ENCODE assay signal across 8 mouse cellular contexts in genomic region chr8:9348523-9349135, GRCm38 (mm10).
DNase-seq lines count a peak whose midpoint lies in the region; ATAC-seq and TF ChIP-seq lines count a peak whose summit lies in the region.

No protein-coding gene starts in this region.

- no peaks in the 10 kb centered on the region for H3K4me1 ChIP-seq in testis, adult 2 months (ENCODE audit: control insufficient read depth, insufficient read depth, low read length)
- no peaks in the 10 kb centered on the region for H3K4me1 ChIP-seq in cortical plate, adult 2 months (ENCODE audit: control insufficient read depth, insufficient read depth, low read length)
- no peaks in the 10 kb centered on the region for H3K4me1 ChIP-seq in kidney, postnatal 0 days (replicated peaks; ENCODE audit: insufficient read depth, low read length)
- peaks cover 14% of the 10 kb centered on the region for H3K4me1 ChIP-seq in midbrain, embryonic 13.5 days (replicated peaks)

- peak; percentile 43 for DNase-seq in gastrocnemius, postnatal 10 days
- no peak for DNase-seq in gastrocnemius, postnatal 25 days
- no peak for DNase-seq in testis, postnatal 14 days (ENCODE audit: low spot score)
- peak; percentile 64 for DNase-seq in kidney, postnatal 0 days (ENCODE audit: low spot score)
- no peak for DNase-seq in natural killer cell, adult 2 months (ENCODE audit: low spot score in 2 of 2)

- no peak for TF ChIP-seq POLR2A in testis, adult 2 months (IDR thresholded peaks at IDR 0.05; ENCODE audit: control insufficient read depth, low read depth, low read length)
- no peak for TF ChIP-seq POLR2A in cortical plate, adult 2 months (IDR thresholded peaks at IDR 0.05; ENCODE audit: extremely low read depth, insufficient read depth, low read length)

- H3K36me3 ChIP-seq in testis, adult 2 months (ENCODE audit: control insufficient read depth, insufficient read depth, low read length): no peaks in the 10 kb centered on the region
- H3K36me3 ChIP-seq in kidney, postnatal 0 days (ENCODE audit: insufficient read depth, low read length): no peaks in the 10 kb centered on the region
- no peaks in the 10 kb centered on the region for H3K36me3 ChIP-seq in midbrain, embryonic 13.5 days

- WGBS in kidney, postnatal 0 days: 51% methylated on average over 7 of the region's 7 CpGs
- WGBS in midbrain, embryonic 13.5 days: 54% methylated on average over 7 of the region's 7 CpGs

- no peak for ATAC-seq in kidney, postnatal 0 days (replicated peaks; ENCODE audit: low FRiP score, low read depth)
- peak; percentile 62 for ATAC-seq in midbrain, embryonic 13.5 days

- no peak overlapping the region for H3K4me2 ChIP-seq in kidney, postnatal 0 days (ENCODE audit: low read length)
- H3K4me2 ChIP-seq in midbrain, embryonic 13.5 days (replicated peaks): no peak overlapping the region

- peak; percentile 29; the same call in 1 of the 2 replicates for TF ChIP-seq CTCF in testis, adult 2 months (IDR thresholded peaks at IDR 0.05; ENCODE audit: control insufficient read depth, insufficient read depth, insufficient replicate concordance, low read depth, low read length)
- peak; percentile 51 for TF ChIP-seq CTCF in cortical plate, adult 2 months (IDR thresholded peaks at IDR 0.05; ENCODE audit: extremely low read depth, insufficient read depth, low read length)
- peak; percentile 81 for TF ChIP-seq CTCF in kidney, postnatal 0 days (IDR thresholded peaks at IDR 0.05; ENCODE audit: low read depth)

- H3K9me3 ChIP-seq in kidney, postnatal 0 days (replicated peaks; ENCODE audit: low read length): no peaks in the 10 kb centered on the region
- H3K9me3 ChIP-seq in midbrain, embryonic 13.5 days: no peaks in the 10 kb centered on the region

- no peak overlapping the region for H3K9ac ChIP-seq in kidney, postnatal 0 days (ENCODE audit: low read depth, low read length)
- no peak overlapping the region for H3K9ac ChIP-seq in midbrain, embryonic 13.5 days (replicated peaks)

- H3K27ac ChIP-seq in testis, adult 2 months (ENCODE audit: control insufficient read depth, insufficient read depth, low read depth, low read length): no peak overlapping the region
- H3K27ac ChIP-seq in cortical plate, adult 2 months (ENCODE audit: insufficient read depth, low read length): no peak overlapping the region
- H3K27ac ChIP-seq in kidney, postnatal 0 days: no peak overlapping the region
- no peak overlapping the region for H3K27ac ChIP-seq in midbrain, embryonic 13.5 days

- no peaks in the 10 kb centered on the region for H3K27me3 ChIP-seq in testis, adult 2 months (ENCODE audit: control insufficient read depth, insufficient read depth, low read length)
- H3K27me3 ChIP-seq in kidney, postnatal 0 days (ENCODE audit: insufficient read depth, low read length): no peaks in the 10 kb centered on the region
- H3K27me3 ChIP-seq in midbrain, embryonic 13.5 days: no peaks in the 10 kb centered on the region

- H3K4me3 ChIP-seq in testis, adult 2 months (ENCODE audit: control insufficient read depth, low read depth, low read length): no peak overlapping the region
- no peak overlapping the region for H3K4me3 ChIP-seq in cortical plate, adult 2 months (ENCODE audit: insufficient read depth, low read length)
- H3K4me3 ChIP-seq in kidney, postnatal 0 days (replicated peaks; ENCODE audit: low read depth, low read length): no peak overlapping the region
- H3K4me3 ChIP-seq in midbrain, embryonic 13.5 days (replicated peaks): no peak overlapping the region

Comparison
In these comparisons a context has a peak if more than half of its experiments do, and no peak if none do; other contexts are left out.
1. DNase-seq: peak in gastrocnemius, postnatal 10 days (single experiment) and kidney, postnatal 0 days (single experiment); none in gastrocnemius, postnatal 25 days (single experiment), testis, postnatal 14 days (single experiment) and natural killer cell, adult 2 months (0 of 2).
2. CTCF ChIP-seq: peak in every context shown above with its lines; median percentile 81 in kidney, postnatal 0 days; 51 in cortical plate, adult 2 months; 29 in testis, adult 2 months.